Mouse (Mus musculus): ENCODE results near the gene Pole4.

DNA sequence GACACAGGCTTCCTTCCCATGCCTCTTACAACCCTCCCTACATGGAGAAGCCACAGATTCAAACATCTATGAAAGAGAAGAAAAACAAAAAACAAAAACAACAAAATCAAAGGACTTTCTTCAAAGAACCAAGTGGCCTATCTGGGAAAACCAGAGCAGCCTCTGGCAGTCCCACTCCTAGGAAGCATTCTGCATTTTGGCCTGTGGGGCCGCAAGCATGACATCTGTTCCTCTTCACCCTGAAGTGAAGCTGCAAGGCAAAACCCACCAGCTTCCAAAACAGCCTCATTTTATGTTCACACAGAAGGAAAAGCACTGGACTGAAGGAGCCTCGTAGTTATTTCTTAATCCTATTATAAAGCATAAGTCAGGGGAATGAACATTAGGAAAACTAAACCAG is 56.1 kb downstream of the Pole4 start:
- TF ChIP-seq EP300 (IDR thresholded peaks at IDR 0.05; ENCODE audit: insufficient read depth, low read depth, low read length) (no peak), POLR2A (IDR thresholded peaks at IDR 0.05; ENCODE audit: insufficient read depth, low read depth, low read length) (no peak), CTCF (IDR thresholded peaks at IDR 0.05) (no peak)

Data from heart, adult 2 months (tissue).